Mouse (Mus musculus) kidney, adult 2 months (tissue): ENCODE measurements around the gene Spryd3. TPM values are rescaled to one million over a fixed set of nuclear protein-coding genes. Genes with fewer than 3 reads are reported as not detected.
"Not testable (repeated sequence)": the region's sequence is repeated elsewhere in the genome, so short reads cannot be mapped to it uniquely, and the experiment has no call there.

Experiments used
- DNase-seq: peaks from one replicate; pipeline ENCODE4 v3.0.0; 2021
- H3K27ac ChIP-seq: fragments of 200-500 bp; 2 replicates; pipeline ENCODE4 v1.5.1; 2012; ENCODE audit warnings: low read depth, low read length, control low read depth, inconsistent platforms; ENCODE audit not compliant: insufficient read depth
- H3K27me3 ChIP-seq: fragments of 200-500 bp; replicated peaks from 2 replicates; pipeline ENCODE4 v1.6.1; 2012; ENCODE audit warnings: mild to moderate bottlenecking, moderate library complexity, low read length, inconsistent platforms; ENCODE audit not compliant: control insufficient read depth, insufficient read depth
- H3K36me3 ChIP-seq: fragments of 200-500 bp; 2 replicates; pipeline ENCODE4 v1.6.1; 2012; ENCODE audit warnings: mild to moderate bottlenecking, moderate library complexity, low read length, inconsistent platforms; ENCODE audit not compliant: control insufficient read depth, insufficient read depth
- H3K4me1 ChIP-seq: fragments of 200-500 bp; 2 replicates; pipeline ENCODE4 v1.6.1; 2011; ENCODE audit warnings: low read length; ENCODE audit not compliant: control insufficient read depth, insufficient read depth
- H3K4me3 ChIP-seq: fragments of 200-500 bp; 2 replicates; pipeline ENCODE4 v1.5.1; 2011; ENCODE audit warnings: mild to moderate bottlenecking, low read depth, low read length, control low read depth; ENCODE audit not compliant: insufficient read depth
- CTCF ChIP-seq: fragments of 200-500 bp; conservative IDR thresholded peaks from 2 replicates; pipeline ENCODE4 v1.5.1; 2011; ENCODE audit warnings: low read depth, mild to moderate bottlenecking, control low read depth, low read length, moderate library complexity, mixed read lengths; ENCODE audit not compliant: insufficient read depth, insufficient read length
- POLR2A ChIP-seq: fragments of 200-500 bp; IDR thresholded peaks from one replicate; pipeline ENCODE4 v1.6.1; 2011; ENCODE audit warnings: low read depth, low read length, control low read depth
- WGBS: fragments of 180-500 bp; shearing (Covaris S2); methylation state at CpG from one replicate; pipeline ENCODE4 v1.1.7; 2018; 5-methylcytosine and 5-hydroxymethylcytosine counted together
- polyA plus RNA-seq: library from polyadenylated mRNA; depleted of rRNA; stranded (reverse); fragments of >200 nt; gene quantifications from 2 replicates; pipeline ENCODE4 v1.2.3, GENCODE M21; 2012

Spryd3 gene
- polyA plus RNA-seq, 1 experiment: 30.1 TPM

- Histone ChIP-seq H3K27ac (no peak overlapping the region), H3K36me3 (no peaks in the 10 kb centered on the region), H3K27me3 (no peaks in the 10 kb centered on the region), H3K4me1 (no peaks in the 10 kb centered on the region), H3K4me3 (no peak overlapping the region)
- 65% methylated on average over 20 of the region's 20 CpGs for WGBS
- DNase-seq: no peak
- no peak for TF ChIP-seq CTCF
Observed at GRCm38 (mm10) chr15:102156836-102157235, 20.8 kb upstream of the Spryd3 start.

- not testable (repeated sequence) for H3K4me3 ChIP-seq, H3K27me3 ChIP-seq, H3K27ac ChIP-seq, H3K36me3 ChIP-seq, DNase-seq
- WGBS: 84% methylated on average over 6 of the region's 6 CpGs
- H3K4me1 ChIP-seq: peaks cover 11% of the 10 kb centered on the region
Observed at GRCm38 (mm10) chr15:102155006-102155405, 19.0 kb upstream of the Spryd3 start.

GRCm38 (mm10) chr15:102152646-102153045 is 16.6 kb upstream of the Spryd3 start:
- Histone ChIP-seq H3K27ac (no peak overlapping the region), H3K4me1 (peaks cover 13% of the 10 kb centered on the region), H3K27me3 (no peaks in the 10 kb centered on the region), H3K4me3 (no peak overlapping the region), H3K36me3 (no peaks in the 10 kb centered on the region)
- no peak for DNase-seq
- 53% methylated on average over 4 of the region's 4 CpGs for WGBS
- TF ChIP-seq POLR2A (no peak), CTCF (no peak)

- H3K4me1 ChIP-seq: peaks cover 13% of the 10 kb centered on the region
- peak within 1 kb of the TSS; percentile 46 for H3K27ac ChIP-seq
- DNase-seq: peak; percentile 51
- 42% methylated on average over 20 of the region's 20 CpGs for WGBS
- no peak within 1 kb of the TSS for H3K4me3 ChIP-seq
- H3K27me3 ChIP-seq: no peaks in the 10 kb centered on the region
- no peaks in the 10 kb centered on the region for H3K36me3 ChIP-seq
- TF ChIP-seq POLR2A: no peak
- TF ChIP-seq CTCF: no peak
Observed at GRCm38 (mm10) chr15:102150301-102151135, 14.5 kb upstream of the Spryd3 start, which contains the start of gene Soat2. Gene Soat2, plus strand, starts transcription at chr15:102150526.

- Histone ChIP-seq H3K27ac (no peak overlapping the region), H3K4me3 (no peak overlapping the region), H3K36me3 (no peaks in the 10 kb centered on the region), H3K27me3 (no peaks in the 10 kb centered on the region), H3K4me1 (peaks cover 13% of the 10 kb centered on the region)
- 64% methylated on average over 4 of the region's 4 CpGs for WGBS
- DNase-seq: peak; percentile 70
- TF ChIP-seq POLR2A: no peak
- no peak for TF ChIP-seq CTCF
Observed at GRCm38 (mm10) chr15:102149561-102149960, 13.5 kb upstream of the Spryd3 start.

GRCm38 (mm10) chr15:102147674-102148402 is 11.8 kb upstream of the Spryd3 start:
- DNase-seq: no peak
- WGBS: 69% methylated on average over 16 of the region's 16 CpGs
- Histone ChIP-seq H3K4me3 (no peak overlapping the region), H3K27ac (no peak overlapping the region), H3K36me3 (no peaks in the 10 kb centered on the region), H3K4me1 (peaks cover 13% of the 10 kb centered on the region), H3K27me3 (no peaks in the 10 kb centered on the region)
- TF ChIP-seq POLR2A (no peak), CTCF (no peak)

- DNase-seq: peak; percentile 67
- H3K4me3 ChIP-seq: no peak overlapping the region
- TF ChIP-seq CTCF: peak; percentile 74
- no peak for TF ChIP-seq POLR2A
- H3K27ac ChIP-seq: no peak overlapping the region
- H3K27me3 ChIP-seq: no peaks in the 10 kb centered on the region
- H3K4me1 ChIP-seq: peaks cover 13% of the 10 kb centered on the region
- H3K36me3 ChIP-seq: no peaks in the 10 kb centered on the region
- WGBS: 3% methylated on average over 1 of the region's 1 CpGs
Observed at GRCm38 (mm10) chr15:102146882-102147281, 10.8 kb upstream of the Spryd3 start.
